9 mouse cellular contexts compared by ENCODE assay signal in genomic region chr16:10415976-10416375, GRCm38 (mm10). TPM values are rescaled to one million over a fixed set of nuclear protein-coding genes. Genes with fewer than 3 reads are reported as not detected.
DNase-seq lines count a peak whose midpoint lies in the region; ATAC-seq and TF ChIP-seq lines count a peak whose summit lies in the region.
"Had no signal": no experiment of that assay in that cellular context is flagged by ENCODE, and none has a peak within 500 bp of the region (broad histone marks: within the 10 kb centered on the region; RNA-seq: fewer than 3 reads in every experiment).

No protein-coding gene starts in this region.

- H3K4me1 ChIP-seq in E14TG2a.4 (replicated peaks; ENCODE audit: low read depth, low read length) = peaks cover 32% of the 10 kb centered on the region
- peaks cover 2% of the 10 kb centered on the region; the same call in 1 of the 2 replicates for H3K4me1 ChIP-seq in small intestine, adult 2 months (ENCODE audit: control insufficient read depth, insufficient read depth, insufficient read length, low read length)

- no peaks in the 10 kb centered on the region for H3K9me3 ChIP-seq in E14TG2a.4 (ENCODE audit: low read length)
- H3K9me3 ChIP-seq: hindbrain, embryonic 15.5 days had no signal

- TF ChIP-seq POLR2A in small intestine, adult 2 months (IDR thresholded peaks at IDR 0.05; ENCODE audit: low read depth, low read length) = no peak

- intact Hi-C loops in heart, postnatal 25 days (cut with DNase I) = loop anchor here (5.0 kb wide), 1 partner anchor 106 kb away; no protein-coding TSS in a partner anchor

- H3K27ac ChIP-seq in small intestine, adult 2 months (ENCODE audit: insufficient read depth, low read depth, low read length) = no peak overlapping the region
- H3K27ac ChIP-seq: hindbrain, embryonic 15.5 days had no signal

- TF ChIP-seq CTCF in E14TG2a.4 (conservative IDR thresholded peaks at IDR 0.05; ENCODE audit: low read length) = peak; percentile 46
- TF ChIP-seq CTCF in small intestine, adult 2 months (IDR thresholded peaks at IDR 0.05; ENCODE audit: extremely low read depth, insufficient read length, insufficient replicate concordance, low read depth, low read length) = peak; percentile 55; the same call in 1 of the 2 replicates

- H3K27me3 ChIP-seq in E14TG2a.4 (ENCODE audit: insufficient read depth, low read length) = no peaks in the 10 kb centered on the region
- H3K27me3 ChIP-seq in small intestine, adult 2 months (ENCODE audit: control insufficient read depth, insufficient read depth, low read length) = no peaks in the 10 kb centered on the region
- H3K27me3 ChIP-seq: hindbrain, embryonic 15.5 days had no signal

- no peak for ATAC-seq in CD4-positive, CD25-positive, alpha-beta regulatory T cell, adult 4 months

- no peak overlapping the region for H3K4me3 ChIP-seq in E14TG2a.4 (replicated peaks; ENCODE audit: low read length)
- H3K4me3 ChIP-seq in small intestine, adult 2 months (ENCODE audit: low read depth, low read length) = no peak overlapping the region
- H3K4me3 ChIP-seq: hindbrain, embryonic 15.5 days had no signal

- 76% methylated on average over 6 of the region's 6 CpGs for WGBS in small intestine, adult 2 months

- H3K36me3 ChIP-seq in E14TG2a.4 (ENCODE audit: insufficient read depth, low read length) = peaks cover 80% of the 10 kb centered on the region
- H3K36me3 ChIP-seq in small intestine, adult 2 months (ENCODE audit: control insufficient read depth, insufficient read depth, low read length) = peaks cover 46% of the 10 kb centered on the region

- peak; percentile 55 to 71 for DNase-seq in heart, adult 18-20 months
- no peak for DNase-seq in heart, postnatal 25 days (ENCODE audit: low spot score)
- DNase-seq in cerebellum, adult 18-20 months = peak; percentile 79 to 84
- DNase-seq in kidney, postnatal 36 days = peak; percentile 54 to 82
- no peak for DNase-seq in urinary bladder, postnatal 14 days (ENCODE audit: low spot score)

RNA-seq across cellular contexts. Expression of gene Nubp1, which starts 4.2 kb away (rescaled TPM):
- 1 to 10 TPM; 7.7 to 8.4 TPM for total RNA-seq in heart, adult 18-20 months (2021)
- total RNA-seq in heart, postnatal 25 days (2021) = 10 to 100 TPM in 1 of 2 experiments, 1 to 10 TPM in 1; 9.4 to 10.5 TPM
- polyA plus RNA-seq in small intestine, adult 2 months (2012; rRNA removed) = 11.1 and 20.3 TPM in 2 replicates
- 10 to 100 TPM; 42.5 to 52.4 TPM for polyA plus RNA-seq in CD4-positive, CD25-positive, alpha-beta regulatory T cell, adult 4 months (2017; shearing (Covaris generic))

RNA-seq across cellular contexts. Expression of gene Tekt5, which starts 20.7 kb away (rescaled TPM):
- not detected for total RNA-seq in heart, adult 18-20 months (2021)
- total RNA-seq in heart, postnatal 25 days (2021) = not detected
- polyA plus RNA-seq in small intestine, adult 2 months (2012; rRNA removed) = 0.08 TPM in 1 of 2 replicates, not detected in the other
- not detected for polyA plus RNA-seq in CD4-positive, CD25-positive, alpha-beta regulatory T cell, adult 4 months (2017; shearing (Covaris generic))

RNA-seq across cellular contexts. Expression of gene Tvp23a, which starts 31.2 kb away (rescaled TPM):
- total RNA-seq in heart, adult 18-20 months (2021) = under 1 TPM; 0.10 to 0.26 TPM
- under 1 TPM; 0.23 to 0.31 TPM for total RNA-seq in heart, postnatal 25 days (2021)
- polyA plus RNA-seq in small intestine, adult 2 months (2012; rRNA removed) = 0.88 and 1.4 TPM in 2 replicates
- 1 to 10 TPM; 1.4 to 1.7 TPM for polyA plus RNA-seq in CD4-positive, CD25-positive, alpha-beta regulatory T cell, adult 4 months (2017; shearing (Covaris generic))

Comparison
In these comparisons a context has a peak if more than half of its experiments do, and no peak if none do; other contexts are left out.
1. DNase-seq: peak in heart, adult 18-20 months (2 of 2), cerebellum, adult 18-20 months (2 of 2) and kidney, postnatal 36 days (2 of 2); none in heart, postnatal 25 days (single experiment) and urinary bladder, postnatal 14 days (single experiment).